Mouse (Mus musculus): ENCODE results near the gene Kif22.
A peak's percentile ranks its signal among the peaks of the same experiment; 100 is the strongest.
"Not testable (repeated sequence)": the region's sequence is repeated elsewhere in the genome, so short reads cannot be mapped to it uniquely, and the experiment has no call there.

Kif22 gene

DNA sequence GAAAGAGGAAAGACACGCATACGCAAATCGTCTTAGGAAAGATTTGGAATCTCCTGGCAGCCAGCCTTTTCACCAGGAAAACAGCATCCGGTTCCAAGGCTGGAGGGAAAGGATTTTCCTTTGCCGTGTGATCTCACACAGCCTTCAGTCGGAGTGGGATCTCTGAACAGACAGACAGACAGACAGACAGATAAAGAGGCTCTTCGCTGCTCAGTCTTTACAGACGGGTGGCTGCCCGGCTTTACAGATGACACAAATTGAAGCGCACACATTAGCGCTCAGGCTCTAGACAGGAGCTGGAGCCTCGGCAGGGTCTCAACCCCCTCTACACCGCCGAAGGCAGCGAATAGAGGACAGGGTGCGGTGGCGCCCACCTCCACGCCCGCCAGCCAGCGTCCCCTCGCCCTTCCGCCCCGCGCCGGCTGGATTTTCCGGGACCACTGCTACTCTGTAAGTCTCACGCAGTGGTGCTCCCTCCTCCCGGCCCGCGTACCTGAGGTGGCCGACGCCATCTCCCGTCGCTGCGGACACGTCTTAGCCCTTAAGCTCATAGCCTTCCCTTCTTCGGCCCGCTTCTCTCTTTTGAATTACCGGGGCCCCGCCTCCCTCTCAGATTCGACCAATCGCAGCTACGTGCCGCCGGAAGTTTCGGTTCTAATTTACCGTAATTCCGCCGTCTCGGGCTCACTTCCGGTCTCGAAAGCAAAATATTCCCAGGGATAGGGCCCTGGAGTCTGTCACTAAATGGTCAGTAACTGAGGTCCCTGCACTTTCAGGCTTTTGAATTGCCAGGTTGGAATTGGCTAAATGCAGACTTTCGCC, at the start of gene Kif22:
Gene Kif22, minus strand, starts transcription at position 621 of the 822 bp plus-strand sequence.
- peak; percentile 93 for DNase-seq

DNA sequence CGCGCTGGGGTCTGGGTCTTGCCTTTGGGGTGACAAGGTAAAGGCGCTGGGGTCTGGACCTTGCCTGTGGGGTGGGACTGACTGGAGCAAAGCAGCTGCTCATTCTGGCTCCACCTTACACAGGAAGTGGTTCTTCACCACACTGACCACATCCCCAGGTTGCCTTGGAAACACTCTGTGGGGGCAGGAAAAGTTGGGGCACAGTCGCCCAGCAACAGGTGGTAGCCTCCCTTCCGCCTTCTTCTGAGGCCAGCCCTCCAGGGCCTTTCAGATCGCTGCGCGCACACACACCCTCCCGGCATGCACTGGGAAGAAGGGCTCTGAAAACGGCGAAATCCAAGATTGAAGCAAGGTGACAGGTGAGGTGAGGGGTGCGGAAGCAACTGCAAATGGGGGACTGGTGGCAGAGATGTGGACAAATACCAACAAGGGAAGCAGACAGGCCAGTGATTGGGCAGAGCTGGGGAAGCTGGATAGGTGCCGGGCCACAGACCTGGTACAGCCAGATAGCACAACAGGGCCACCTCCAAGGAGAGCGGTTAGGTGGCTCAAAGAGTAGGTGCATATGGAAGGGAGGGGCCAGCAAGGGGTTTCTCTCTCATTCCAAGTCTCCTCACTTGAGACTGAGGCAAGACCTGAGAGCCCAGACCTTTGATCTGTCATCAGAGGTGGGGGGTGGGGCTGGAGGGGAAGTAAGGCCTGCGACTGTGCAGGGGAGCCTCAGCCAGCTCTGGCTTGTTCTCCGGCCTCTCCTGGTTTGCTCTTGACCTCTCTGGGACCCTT, 49.0 kb upstream of the Kif22 start, which contains the start of gene AI467606:
Gene AI467606, plus strand, starts transcription at position 246 of the 783 bp plus-strand sequence.
- DNase-seq: no peak

DNA sequence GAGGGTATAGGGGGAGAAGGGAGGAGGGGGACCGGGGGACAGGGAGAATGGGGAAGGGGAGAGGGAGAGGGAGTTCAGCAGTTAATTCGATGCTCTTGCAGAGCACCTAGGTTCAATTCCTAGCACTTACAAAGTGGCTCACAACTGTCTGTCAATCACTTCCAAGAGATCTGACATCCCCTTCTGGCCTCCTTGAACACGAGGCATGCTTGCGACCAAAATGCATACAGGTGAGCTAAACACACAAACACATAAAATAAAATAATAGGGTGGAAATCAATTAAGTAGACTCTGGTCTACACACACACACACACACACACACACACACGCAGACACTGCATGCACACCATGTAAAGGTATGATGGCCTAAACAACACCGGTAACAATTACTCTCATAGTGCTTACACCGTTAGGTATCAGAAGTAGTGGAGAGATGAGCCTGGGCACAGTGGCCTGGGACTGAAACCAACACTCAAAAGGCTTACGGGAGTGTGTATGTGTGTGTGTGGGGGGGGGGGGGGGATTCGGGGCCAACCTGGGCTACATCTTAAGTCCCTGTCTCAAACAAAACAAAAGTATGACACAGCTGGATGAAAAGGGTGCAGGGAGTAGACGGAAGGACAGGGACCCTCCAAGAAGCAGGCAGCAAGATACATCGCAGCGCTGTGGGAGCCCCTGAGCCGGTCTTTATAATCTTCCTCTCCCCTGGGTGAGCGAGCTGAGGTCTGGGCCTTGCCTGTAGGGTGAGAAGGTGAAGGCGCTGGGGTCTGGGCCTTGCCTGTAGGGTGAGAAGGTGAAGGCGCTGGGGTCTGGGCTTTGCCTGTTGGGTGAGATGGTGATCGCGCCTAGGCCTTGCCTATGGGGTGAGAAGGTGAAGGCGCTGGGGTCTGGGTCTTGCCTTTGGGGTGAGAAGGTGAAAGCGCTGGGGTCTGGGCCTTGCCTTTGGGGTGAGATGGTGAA, 48.2 kb upstream of the Kif22 start:
- no peak for DNase-seq

DNA sequence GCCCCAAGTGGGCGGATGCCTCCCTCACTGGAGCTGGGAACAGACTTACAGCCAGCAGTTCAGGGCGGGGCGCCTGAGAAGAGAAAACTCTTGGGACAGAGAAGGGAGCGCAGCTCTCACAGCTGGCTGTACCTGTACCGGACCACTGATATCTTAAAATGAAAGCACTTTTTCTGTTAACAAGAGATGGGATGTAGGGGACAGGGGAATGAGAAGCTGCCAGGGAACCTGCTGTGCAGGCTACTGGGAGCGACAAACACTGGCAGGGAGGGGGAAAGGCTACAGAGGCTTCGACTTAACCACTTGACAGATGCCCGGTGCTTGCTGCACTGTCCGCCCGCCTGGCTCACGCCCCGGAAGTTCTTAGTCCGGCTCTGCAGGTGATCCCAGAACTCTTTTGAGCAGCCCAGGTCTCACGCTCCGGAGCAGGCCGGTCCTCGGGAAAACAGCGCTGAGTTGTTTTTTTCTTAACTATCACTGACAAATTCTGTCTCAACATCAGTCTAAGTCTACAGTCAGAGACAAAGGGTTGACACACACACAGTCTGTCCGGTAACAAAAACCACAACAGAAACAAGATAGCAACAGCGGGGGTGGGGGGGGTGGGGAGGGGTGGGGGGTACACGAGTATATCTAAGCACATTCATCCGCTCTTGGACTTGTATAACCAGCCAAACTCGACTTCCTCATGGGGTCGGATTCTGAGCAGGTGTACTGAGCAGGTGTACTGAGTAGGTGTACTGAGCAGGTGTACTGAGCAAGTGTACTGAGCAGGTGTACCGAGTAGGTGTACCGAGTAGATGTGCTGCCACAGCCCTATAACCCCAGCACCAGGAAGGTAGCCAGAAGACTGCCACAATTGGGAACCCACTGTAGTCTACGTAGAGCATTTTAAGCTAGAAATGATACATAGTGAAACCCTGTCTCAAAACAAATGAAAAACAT, 46.9 kb upstream of the Kif22 start:
- peak; percentile 47 for DNase-seq

DNA sequence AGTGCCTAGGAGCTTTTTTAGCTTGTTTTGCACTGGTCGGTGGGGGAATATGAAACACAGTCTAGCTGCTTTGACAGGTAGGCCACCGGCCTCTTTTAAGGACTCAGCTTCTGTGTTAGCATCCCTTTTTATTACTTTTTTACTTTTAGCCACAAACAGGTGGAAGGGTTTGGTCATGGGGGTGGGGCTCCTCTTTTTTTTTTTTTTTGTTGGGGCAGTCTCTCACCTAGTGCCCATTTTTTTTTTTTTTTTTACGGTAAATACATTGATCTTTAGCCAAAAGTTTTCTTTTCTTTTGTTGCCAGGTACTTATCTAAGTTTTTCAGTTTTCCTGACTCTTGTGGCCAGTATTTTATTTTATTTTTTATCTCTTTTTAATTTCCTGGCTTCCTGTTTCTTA, 45.8 kb upstream of the Kif22 start:
- DNase-seq: no peak

DNA sequence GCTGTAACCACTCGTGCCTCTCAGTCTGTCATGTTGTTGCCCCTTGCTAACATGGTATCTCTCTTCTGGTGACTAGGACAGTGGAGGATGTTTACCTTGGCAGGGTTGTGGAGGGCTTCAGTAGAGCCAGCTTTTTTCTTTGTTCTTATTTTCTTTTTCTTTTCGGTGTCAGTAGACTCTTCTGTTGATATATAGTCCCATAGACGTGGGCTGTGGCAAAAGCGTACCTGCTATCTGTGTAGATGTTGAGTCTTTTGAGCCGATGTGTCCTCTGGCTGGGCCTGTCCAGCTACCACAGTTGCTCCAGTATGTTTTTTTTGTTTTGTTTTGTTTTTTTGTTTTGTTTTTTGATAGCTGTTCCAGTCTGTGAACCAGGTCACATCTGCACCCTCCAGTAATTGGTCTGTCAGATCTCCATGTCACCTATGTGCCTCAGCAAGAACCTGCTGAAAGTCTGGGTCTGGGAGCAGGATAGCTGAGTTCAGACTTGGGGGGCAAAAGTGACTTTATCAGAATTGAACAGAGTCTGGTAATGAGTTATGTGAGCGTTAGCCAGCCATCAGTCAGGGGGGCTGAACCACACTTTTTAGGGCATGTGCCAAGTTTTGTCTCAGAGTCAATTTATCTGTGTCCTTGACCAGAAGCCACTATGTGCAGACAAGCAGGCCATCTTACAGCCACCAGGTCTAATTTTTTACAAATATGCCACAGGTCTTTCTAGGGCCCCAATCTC, 45.2 kb upstream of the Kif22 start, which contains the start of gene Zg16:
Gene Zg16, minus strand, starts transcription at position 51 of the 733 bp plus-strand sequence.
- not testable (repeated sequence) for DNase-seq

DNA sequence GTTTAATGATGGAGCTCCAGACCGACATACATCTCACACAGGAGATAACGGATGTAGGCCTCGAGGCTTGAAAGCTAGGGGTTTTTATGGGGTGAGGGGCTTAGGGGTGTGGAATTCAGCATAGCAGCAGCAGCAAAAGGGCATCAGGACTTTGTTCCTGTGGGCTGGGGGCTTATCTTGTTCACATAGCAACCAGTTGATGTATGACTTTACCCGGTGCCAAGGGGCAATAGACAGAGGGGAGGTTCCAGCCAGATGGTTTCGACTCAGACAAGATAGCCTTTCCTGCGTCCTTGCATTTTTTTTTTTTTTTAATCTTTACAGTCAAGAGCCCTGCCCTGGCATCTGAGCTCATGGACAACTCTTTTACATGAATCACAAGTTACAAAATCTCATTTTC, 43.5 kb upstream of the Kif22 start:
- not testable (repeated sequence) for DNase-seq

DNA sequence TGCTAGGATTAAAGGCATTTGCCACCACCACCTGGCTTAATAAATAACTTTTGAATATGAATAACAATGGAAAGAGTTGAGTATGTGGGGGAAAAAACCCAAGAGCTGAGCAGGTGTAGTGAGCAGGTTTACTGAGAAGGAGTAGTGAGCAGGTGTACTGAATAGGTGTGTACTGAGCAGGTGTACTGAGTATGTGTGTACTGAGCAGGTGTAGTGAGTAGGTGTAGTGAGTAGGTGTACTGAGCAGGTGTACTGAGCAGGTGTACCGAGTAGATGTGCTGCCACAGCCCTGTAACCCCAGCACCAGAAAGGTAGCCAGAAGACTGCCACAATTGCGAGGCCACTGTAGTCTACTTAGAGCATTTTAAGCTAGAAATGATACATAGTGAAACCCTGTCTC, 42.5 kb upstream of the Kif22 start:
- no peak for DNase-seq

DNA sequence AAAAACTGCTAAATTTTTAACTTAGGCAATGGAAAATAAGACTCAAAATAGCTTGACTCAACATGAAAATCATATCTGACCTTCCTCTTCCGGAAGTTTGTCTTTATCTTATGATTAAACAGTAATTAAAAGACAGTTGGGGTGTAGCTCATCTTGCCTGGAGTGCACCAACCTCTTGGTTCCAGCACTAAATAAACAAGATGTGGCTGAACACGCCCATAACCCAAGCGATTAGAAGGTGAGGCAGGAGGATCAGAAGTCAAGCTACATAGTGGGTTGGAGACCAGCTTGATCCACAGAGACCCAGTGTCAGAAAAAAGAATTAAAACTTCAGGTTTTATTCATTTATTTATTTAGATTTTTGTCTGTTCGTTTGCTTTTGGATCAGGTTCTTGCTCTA, 41.4 kb upstream of the Kif22 start:
- no peak for DNase-seq

DNA sequence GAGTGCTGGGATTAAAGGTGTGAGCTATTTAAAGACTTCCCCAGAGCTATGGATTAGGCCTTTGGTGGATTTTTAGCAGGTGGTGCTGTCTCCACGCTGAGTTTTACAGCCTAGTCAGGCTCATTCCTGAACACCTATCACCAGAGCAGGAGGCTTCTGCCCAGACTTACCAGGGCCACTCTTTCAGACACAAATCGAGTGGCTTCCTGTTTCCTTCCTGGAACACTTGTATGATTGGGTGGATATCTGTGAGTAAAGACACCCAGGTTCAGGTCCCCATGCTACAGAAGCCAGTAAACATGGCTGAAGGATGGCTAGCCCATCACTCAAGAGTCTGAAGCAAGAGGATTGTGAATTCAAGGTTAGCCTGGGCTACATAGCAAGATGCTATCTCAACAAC, 40.7 kb upstream of the Kif22 start:
- DNase-seq: no peak

DNA sequence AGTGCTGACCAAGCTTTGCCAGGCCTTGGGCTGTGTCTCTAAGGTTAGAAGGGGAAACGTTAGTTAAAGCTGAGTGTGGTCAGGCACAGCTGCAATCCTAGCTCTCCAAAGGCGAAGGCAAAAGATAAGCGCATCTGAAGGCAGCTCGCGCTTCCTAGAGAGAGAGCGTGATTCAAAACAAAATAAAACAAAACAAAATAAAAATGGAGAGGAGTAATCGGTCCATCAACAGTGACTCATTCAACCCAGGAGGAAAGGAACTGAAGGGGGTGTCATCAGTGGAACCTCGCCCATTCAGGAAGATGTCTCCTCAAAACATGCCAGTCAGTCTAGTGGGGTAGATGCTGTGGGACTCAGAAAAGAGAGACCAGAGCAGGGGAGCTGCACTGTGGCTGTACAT, 40.0 kb upstream of the Kif22 start:
- DNase-seq: no peak

DNA sequence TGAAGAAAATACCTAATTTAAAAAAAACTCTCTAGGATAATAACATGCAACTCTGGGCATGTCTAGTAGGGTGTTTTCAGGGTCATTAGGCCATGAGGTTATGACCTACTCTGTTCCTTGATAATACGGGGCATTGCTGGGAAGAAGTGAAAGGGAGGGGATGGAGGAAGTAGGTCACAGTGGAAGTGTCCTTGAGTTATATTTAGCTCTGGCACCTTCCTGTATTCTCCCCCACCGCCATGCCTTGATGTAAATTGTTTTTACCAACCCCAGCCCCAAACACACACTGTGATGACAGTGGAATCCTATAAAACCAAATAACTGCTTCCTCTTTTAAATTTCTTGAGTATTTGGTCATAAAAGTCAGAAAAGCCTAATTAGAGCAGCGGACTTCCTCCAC, 37.8 kb upstream of the Kif22 start:
- no peak for DNase-seq

DNA sequence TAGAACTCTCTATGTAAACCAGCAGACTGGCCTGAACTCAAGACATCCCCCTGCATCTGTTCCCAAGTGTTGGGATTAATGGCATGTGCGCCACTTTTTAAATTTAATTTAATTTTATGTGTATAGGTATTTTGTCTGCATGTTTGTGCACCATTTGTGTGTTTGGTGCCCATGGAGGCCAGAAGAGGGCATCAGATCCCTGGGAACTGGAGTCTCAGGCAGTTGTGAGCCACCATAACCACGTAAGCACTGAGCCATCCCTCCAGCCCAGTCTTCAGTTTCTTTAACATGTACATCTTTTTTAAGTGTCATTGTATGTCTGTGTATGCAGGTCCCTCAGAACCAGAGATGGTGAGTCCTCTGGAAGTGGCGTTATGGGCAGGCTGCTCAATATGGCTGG, 35.4 kb upstream of the Kif22 start:
- DNase-seq: no peak

DNA sequence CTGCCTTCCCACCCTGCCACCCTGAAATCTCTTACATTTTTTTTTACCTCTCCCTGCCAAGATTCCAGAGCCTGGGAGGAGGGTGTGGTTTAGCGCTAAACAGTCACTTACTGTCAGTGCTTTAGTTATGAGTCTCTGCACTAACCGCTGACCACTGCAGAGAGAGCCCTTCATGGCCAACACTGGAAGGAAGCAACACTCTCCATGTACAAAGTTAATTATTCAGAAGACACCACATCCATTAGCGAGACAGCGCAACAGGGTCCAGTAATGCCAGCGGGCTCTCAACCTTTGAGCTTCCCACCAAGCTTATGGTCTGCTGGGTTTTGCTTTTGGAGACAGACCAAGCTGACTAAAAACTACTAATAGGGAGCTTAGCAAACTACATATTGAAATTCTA, 33.9 kb upstream of the Kif22 start:
- DNase-seq: no peak

DNA sequence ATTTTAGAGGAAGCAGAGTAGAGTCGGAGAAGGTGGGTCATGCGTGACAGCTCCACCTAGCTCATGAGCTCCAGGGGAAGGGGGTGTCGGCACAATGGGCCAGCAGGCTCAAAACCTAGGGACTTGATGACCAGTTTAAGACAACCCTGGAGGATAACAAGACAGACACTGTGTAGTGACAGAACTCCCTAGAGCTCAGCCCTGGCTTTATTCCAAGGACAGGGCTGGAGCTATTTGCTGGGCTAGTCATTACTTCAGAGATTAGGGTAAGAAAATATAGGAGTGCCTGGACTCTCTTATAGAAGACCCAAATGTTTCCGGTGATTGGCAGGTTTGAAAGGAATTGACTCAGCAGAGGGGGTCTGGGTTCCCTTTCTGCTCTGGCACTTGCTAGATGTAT, 30.9 kb upstream of the Kif22 start:
- no peak for DNase-seq

DNA sequence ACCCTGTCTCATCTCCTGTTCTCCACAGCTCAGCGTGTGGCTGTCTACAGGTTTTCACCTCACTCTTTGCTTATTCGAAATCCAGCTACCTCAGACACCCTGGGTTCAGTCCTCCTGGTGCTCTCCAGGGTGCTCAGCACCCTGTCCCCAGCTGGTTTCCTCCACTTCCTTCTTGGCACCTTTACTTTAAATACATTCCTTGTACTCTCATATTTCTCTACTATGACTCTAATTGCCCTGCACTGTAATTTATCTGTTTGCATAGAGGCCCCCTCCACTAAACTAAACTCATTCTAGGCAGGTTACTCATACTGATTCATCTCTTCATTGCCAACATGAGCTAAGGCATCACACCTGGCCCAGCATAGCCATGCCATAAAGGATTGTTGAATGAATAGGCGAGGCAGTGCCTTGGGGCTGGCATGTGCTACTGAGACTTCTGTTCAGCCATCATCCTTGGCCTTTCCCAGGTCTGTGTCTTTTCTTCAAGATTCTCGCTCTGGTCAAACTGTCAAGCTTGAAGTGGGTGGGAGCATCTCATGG, 28.7 kb upstream of the Kif22 start:
- no peak for DNase-seq

DNA sequence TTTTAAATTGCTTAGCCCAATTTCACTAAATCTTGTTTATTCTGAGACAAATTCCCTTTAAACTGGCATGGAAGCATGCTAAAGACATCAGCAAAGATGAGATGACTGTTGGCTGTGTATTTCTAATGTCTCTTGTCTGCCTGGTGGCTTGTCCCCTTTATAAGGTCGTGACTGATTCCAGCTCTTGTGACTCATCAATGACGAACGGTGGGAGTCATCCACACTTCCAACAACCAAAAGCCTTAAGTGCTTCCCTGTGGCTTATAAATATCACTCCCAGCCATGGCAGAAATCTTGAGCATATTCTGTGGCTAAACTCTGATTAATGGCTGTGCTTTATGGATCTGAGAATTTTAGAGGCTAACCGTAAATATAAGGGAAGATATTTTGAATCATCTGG, 24.0 kb upstream of the Kif22 start:
- DNase-seq: no peak

DNA sequence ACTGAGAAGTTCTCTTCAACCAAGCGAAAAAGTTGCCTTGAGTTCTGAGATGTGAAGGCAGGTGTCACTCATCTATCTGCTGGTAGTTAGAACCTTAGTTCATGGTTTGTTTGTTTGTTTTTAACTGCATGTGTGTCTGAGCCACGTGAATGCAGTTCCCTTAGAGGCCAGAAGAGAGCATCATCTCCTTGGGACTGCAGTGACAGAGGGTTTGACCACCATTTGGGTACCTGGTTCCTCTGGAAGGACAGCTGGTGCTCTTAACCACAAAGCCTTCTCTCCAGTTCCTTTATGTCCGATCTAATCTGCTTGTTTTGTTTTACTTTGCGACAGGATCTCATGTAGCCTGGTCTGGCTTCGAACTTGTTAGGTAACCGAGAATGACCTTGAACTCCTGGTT, 23.3 kb upstream of the Kif22 start:
- DNase-seq: no peak

DNA sequence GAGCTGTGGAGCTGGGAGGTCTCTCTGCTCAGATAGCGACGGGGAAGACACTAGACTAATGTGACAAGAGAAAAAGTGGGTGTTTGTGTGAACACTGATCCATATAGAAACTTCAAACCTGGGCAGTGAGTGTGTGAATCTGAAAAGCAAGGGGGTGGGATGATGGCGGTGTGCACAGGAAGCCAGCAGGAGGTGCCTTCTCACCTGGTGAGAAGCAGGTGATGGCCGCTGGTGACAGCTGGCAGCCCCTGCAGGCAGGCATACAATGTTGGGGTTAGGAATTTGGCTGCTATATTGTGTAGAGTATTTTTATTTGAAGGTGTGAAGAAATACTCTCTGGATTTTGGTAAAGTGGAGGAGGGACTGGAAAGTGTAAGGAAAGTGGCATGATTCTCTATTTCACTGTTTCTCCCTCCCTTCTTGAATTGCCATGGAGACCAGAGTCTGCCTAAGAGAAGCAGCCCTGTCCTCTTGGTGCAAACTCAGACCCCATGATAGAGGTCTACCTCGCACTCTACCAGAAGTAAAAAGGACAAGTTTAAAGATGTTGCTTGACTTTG, 12.8 kb upstream of the Kif22 start:
- DNase-seq: no peak

DNA sequence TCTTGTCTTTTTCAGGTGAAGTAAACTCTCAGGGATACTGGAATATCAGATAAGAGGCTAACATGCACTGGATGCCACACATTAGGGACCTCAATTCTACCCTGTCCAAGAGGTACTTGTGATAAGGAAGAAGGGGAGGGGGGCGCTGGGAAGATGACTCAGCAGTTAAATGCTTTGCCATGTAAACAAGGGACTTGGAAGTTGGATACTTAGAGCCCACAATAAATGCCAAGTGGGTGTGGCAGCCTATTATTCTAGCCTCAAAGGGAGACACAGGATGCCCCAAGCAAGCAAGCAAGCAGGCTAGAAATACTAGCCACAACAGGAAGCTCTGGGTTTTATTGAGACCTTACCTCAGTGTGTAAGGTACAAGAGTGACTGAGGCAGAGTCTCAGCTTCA, 11.0 kb downstream of the Kif22 start:
- no peak for DNase-seq

Measured in retina, postnatal 1 day (tissue).